Mouse (Mus musculus): ENCODE results near the gene Ube2o. TPM values are rescaled to one million over a fixed set of nuclear protein-coding genes. Genes with fewer than 3 reads are reported as not detected.

The Ube2o gene
- polyA plus RNA-seq, 1 experiment = 18.3 TPM

DNA sequence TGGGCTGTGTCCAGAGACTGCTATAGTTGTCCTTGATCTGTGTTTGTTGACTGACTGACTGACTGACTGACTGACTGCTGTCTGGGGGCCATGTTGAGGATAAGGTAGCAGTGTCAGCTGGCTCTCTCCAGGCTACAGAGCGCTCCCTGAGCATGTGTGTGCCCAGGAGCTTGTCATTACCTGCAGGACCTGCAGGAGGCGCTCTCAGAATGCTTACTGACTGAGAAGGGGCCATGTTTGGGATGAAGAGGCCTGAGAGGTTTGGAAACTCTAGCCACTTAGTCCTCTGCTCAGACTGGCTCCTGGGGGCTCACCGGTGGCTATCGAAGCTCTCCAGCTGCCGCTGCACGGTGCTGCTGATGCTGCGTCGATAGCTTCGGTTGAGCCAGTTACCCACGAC is 22.1 kb upstream of the Ube2o start:
- TF ChIP-seq POLR2A (IDR thresholded peaks at IDR 0.05; ENCODE audit: borderline replicate concordance, extremely low read depth, low read depth, low read length) = no peak
- peak; percentile 70 for TF ChIP-seq CTCF (IDR thresholded peaks at IDR 0.05; ENCODE audit: insufficient read depth, low read length)
- Histone ChIP-seq H3K4me1 (ENCODE audit: control insufficient read depth, insufficient read depth, low read length) (no peaks in the 10 kb centered on the region), H3K4me3 (replicated peaks; ENCODE audit: extremely low read depth, low read depth, low read length) (no peak overlapping the region)
- peak; percentile 55 for DNase-seq
- 91% methylated on average over 10 of the region's 10 CpGs for WGBS

DNA sequence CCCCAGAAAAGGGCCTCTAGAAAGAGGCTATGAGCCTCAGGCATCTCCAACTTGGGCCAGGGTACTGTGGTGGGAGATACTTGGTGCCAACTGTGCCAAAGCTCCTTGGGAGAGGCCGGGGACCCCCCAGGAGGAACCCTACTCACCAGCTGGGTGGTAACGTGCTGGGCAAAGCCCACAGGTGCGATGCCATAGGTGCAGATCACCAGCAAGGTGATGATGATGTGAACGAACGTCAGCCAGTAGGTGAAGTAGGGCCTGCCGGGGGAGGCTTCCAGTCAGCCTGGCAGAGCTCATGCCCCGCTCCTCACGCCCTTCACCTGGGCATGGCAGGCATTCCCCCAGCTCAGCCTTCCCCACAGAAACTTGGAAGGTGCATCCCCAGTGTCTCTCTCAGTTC is 20.8 kb upstream of the Ube2o start:
- no peak overlapping the region for H3K4me3 ChIP-seq (replicated peaks; ENCODE audit: extremely low read depth, low read depth, low read length)
- TF ChIP-seq POLR2A (IDR thresholded peaks at IDR 0.05; ENCODE audit: borderline replicate concordance, extremely low read depth, low read depth, low read length) = no peak
- TF ChIP-seq CTCF (IDR thresholded peaks at IDR 0.05; ENCODE audit: insufficient read depth, low read length) = no peak
- H3K4me1 ChIP-seq (ENCODE audit: control insufficient read depth, insufficient read depth, low read length) = no peaks in the 10 kb centered on the region
- 89% methylated on average over 8 of the region's 8 CpGs for WGBS
- no peak for DNase-seq

DNA sequence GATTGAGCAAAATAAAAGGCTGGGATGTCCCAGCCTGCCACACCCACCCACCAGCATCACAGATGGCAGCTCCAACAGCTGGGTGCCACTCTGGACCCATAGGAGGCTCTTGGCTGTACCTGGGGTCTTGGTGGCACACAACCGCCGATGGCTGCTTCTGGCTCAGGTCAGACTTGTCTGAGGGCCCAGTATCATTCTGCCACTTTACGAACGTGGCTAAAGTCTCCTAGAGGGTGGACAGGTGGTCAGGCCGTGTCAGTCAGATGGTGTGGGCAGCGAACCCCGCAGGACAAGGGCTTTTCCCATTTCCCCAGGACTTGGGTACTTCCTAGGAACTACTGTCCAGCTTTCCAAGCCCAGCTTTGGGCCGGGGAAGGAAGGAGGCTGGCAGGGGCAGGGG is 19.9 kb upstream of the Ube2o start:
- Histone ChIP-seq H3K4me3 (replicated peaks; ENCODE audit: extremely low read depth, low read depth, low read length) (no peak overlapping the region), H3K4me1 (ENCODE audit: control insufficient read depth, insufficient read depth, low read length) (no peaks in the 10 kb centered on the region)
- DNase-seq = no peak
- no peak for TF ChIP-seq CTCF (IDR thresholded peaks at IDR 0.05; ENCODE audit: insufficient read depth, low read length)
- WGBS = 90% methylated on average over 8 of the region's 8 CpGs

DNA sequence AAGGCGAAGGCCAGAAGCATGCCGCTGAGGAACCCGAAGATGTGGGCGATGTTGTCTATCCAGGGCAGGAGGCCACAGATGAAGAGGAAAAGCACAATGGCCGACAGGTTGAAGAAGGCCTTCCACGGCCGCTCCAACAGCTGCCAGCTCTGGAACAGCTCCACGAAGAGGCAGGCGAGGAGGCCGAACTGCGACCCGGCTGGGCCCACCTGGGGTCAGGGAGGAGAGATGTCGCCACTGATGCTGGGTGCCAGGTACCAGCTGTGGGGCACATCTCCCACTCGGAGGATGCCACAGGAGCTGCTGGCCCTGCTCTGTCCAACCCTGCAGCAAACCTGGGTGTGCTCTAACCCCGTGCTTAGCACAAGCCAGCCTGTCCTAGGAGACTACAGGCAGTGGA is 18.0 kb upstream of the Ube2o start:
- TF ChIP-seq POLR2A (IDR thresholded peaks at IDR 0.05; ENCODE audit: borderline replicate concordance, extremely low read depth, low read depth, low read length) = no peak
- no peak for TF ChIP-seq CTCF (IDR thresholded peaks at IDR 0.05; ENCODE audit: insufficient read depth, low read length)
- no peak for DNase-seq
- Histone ChIP-seq H3K4me3 (replicated peaks; ENCODE audit: extremely low read depth, low read depth, low read length) (no peak overlapping the region), H3K4me1 (ENCODE audit: control insufficient read depth, insufficient read depth, low read length) (no peaks in the 10 kb centered on the region)
- WGBS = 90% methylated on average over 15 of the region's 15 CpGs

DNA sequence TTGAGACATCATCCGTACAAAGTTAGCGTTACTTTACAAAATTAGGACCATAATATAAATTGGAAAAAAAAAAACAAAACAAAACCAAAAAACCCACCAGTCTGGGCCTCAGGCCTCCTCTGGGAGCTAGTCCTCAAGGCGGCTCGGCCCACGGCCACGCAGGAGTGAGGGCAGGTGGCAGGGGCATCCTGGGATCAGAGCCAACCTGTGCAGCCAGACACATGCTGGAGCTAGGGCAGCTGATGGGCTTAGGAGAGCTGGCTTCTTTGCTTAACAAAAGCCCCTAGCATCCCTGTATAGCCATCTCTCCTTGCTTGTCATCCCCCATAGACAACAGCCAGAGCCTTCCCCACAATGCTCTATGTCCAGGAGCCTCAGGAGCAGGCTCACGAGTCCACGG is 16.9 kb upstream of the Ube2o start:
- DNase-seq = no peak
- Histone ChIP-seq H3K4me3 (replicated peaks; ENCODE audit: extremely low read depth, low read depth, low read length) (no peak overlapping the region), H3K4me1 (ENCODE audit: control insufficient read depth, insufficient read depth, low read length) (no peaks in the 10 kb centered on the region)
- 85% methylated on average over 8 of the region's 8 CpGs for WGBS
- no peak for TF ChIP-seq CTCF (IDR thresholded peaks at IDR 0.05; ENCODE audit: insufficient read depth, low read length)
- no peak for TF ChIP-seq POLR2A (IDR thresholded peaks at IDR 0.05; ENCODE audit: borderline replicate concordance, extremely low read depth, low read depth, low read length)

DNA sequence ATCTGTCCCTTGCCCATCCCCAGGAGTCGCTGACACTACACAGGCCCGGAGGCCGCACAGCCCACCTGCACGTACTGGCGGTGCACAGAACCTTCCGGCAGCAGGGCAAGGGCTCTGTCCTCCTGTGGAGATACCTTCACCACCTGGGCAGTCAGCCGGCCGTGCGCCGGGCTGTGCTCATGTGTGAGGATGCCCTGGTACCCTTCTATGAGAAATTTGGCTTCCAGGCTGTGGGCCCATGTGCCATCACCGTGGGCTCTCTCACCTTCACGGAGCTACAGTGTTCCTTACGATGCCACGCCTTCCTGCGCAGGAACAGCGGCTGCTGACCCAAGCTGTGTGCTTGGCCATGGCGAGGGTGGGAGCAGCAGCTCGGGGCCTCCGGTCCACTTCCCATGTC is 15.5 kb upstream of the Ube2o start:
- TF ChIP-seq CTCF (IDR thresholded peaks at IDR 0.05; ENCODE audit: insufficient read depth, low read length) (no peak), POLR2A (IDR thresholded peaks at IDR 0.05; ENCODE audit: borderline replicate concordance, extremely low read depth, low read depth, low read length) (no peak)
- 89% methylated on average over 19 of the region's 19 CpGs for WGBS
- Histone ChIP-seq H3K4me3 (replicated peaks; ENCODE audit: extremely low read depth, low read depth, low read length) (no peak overlapping the region), H3K4me1 (ENCODE audit: control insufficient read depth, insufficient read depth, low read length) (no peaks in the 10 kb centered on the region)
- no peak for DNase-seq

DNA sequence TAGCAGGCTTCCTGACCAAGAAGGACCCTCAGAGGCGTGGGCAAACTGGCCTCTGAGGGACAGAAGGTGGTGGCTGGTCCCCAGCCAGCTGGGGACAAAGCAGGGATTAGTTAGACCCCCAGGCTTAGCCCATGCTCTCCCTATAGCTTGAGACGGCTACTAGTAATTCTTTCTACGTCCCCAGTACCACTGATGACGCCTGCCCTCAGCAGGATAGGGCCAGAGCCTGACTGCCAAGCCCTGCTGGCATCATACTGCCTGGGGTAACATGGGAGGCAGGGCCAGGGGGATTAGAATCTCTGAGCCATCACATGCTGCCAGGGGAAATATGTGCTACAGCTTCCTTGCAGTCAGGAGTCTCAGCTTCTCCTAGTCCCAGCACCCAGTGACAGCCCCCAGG is 12.1 kb upstream of the Ube2o start:
- no peak overlapping the region for H3K4me3 ChIP-seq (replicated peaks; ENCODE audit: extremely low read depth, low read depth, low read length)
- no peaks in the 10 kb centered on the region for H3K4me1 ChIP-seq (ENCODE audit: control insufficient read depth, insufficient read depth, low read length)
- 89% methylated on average over 4 of the region's 4 CpGs for WGBS
- no peak for TF ChIP-seq CTCF (IDR thresholded peaks at IDR 0.05; ENCODE audit: insufficient read depth, low read length)
- TF ChIP-seq POLR2A (IDR thresholded peaks at IDR 0.05; ENCODE audit: borderline replicate concordance, extremely low read depth, low read depth, low read length) = no peak
- DNase-seq = no peak

DNA sequence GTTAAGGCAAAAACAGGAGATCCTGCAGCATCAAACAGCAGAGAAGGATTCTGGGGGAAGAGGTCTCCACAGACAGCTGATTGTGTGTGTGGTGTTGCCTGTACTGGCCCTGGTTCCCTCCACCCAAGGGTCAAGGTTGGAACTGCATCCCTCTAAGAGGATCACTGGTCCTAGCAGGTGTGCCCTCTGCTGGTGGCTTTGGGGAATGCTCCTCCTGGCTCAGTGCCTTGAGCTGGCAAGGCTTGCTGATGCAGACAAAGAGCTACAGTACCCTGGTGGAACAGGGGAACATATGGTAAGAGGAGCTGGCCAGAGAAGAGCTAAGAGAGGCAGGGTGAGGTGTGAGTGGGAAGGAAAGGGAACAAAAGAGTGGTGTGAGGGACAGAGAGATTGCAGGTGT is 11.2 kb upstream of the Ube2o start:
- no peak overlapping the region for H3K4me3 ChIP-seq (replicated peaks; ENCODE audit: extremely low read depth, low read depth, low read length)
- peak; percentile 97 for DNase-seq
- H3K4me1 ChIP-seq (ENCODE audit: control insufficient read depth, insufficient read depth, low read length) = no peaks in the 10 kb centered on the region
- peak; percentile 100 for TF ChIP-seq CTCF (IDR thresholded peaks at IDR 0.05; ENCODE audit: insufficient read depth, low read length)
- no peak for TF ChIP-seq POLR2A (IDR thresholded peaks at IDR 0.05; ENCODE audit: borderline replicate concordance, extremely low read depth, low read depth, low read length)

DNA sequence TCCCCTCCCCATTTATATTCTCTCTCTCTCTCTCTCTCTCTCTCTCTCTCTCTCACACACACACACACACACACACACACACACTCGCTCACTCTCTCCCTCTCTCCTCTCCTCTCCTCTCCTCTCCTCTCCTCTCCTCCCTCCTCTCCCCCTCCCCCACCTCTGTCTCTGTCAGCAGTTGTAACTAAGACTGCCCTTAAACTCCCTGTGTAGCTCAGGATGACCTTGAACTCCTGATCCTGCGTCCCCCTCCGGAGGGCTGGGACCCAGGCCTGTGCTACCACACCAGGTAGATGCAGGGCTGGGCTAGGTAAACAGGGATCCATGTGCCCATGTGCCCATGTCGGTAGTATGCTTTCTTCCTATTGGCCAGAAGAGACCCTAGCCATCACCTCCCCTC is 10.4 kb upstream of the Ube2o start:
- TF ChIP-seq CTCF (IDR thresholded peaks at IDR 0.05; ENCODE audit: insufficient read depth, low read length) (no peak), POLR2A (IDR thresholded peaks at IDR 0.05; ENCODE audit: borderline replicate concordance, extremely low read depth, low read depth, low read length) (no peak)
- Histone ChIP-seq H3K4me3 (replicated peaks; ENCODE audit: extremely low read depth, low read depth, low read length) (no peak overlapping the region), H3K4me1 (ENCODE audit: control insufficient read depth, insufficient read depth, low read length) (no peaks in the 10 kb centered on the region)
- 80% methylated on average over 4 of the region's 4 CpGs for WGBS
- DNase-seq = no peak

DNA sequence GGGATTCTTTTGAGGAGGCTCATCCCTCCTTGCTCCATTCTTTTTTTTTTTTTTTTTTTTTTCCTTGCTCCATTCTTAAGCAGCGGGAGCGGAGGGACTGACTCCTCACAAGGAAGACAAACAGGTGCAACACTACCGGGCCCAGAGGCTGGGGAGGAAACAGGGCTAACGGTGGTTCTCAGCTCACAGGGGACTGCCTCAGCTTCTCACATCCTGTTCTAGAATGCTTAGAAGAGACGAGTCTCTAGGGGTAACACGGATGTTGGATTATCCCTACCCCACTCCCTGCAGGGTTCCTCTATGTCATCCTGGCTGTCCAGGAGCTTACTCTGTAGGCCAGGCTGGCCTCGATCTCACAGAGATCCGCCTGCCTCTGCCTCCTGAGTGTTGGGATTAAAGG is 8.3 kb upstream of the Ube2o start:
- WGBS = 48% methylated on average over 8 of the region's 8 CpGs
- no peak for DNase-seq
- no peaks in the 10 kb centered on the region for H3K4me1 ChIP-seq (ENCODE audit: control insufficient read depth, insufficient read depth, low read length)
- TF ChIP-seq CTCF (IDR thresholded peaks at IDR 0.05; ENCODE audit: insufficient read depth, low read length) (no peak), POLR2A (IDR thresholded peaks at IDR 0.05; ENCODE audit: borderline replicate concordance, extremely low read depth, low read depth, low read length) (no peak)
- no peak overlapping the region for H3K4me3 ChIP-seq (replicated peaks; ENCODE audit: extremely low read depth, low read depth, low read length)

DNA sequence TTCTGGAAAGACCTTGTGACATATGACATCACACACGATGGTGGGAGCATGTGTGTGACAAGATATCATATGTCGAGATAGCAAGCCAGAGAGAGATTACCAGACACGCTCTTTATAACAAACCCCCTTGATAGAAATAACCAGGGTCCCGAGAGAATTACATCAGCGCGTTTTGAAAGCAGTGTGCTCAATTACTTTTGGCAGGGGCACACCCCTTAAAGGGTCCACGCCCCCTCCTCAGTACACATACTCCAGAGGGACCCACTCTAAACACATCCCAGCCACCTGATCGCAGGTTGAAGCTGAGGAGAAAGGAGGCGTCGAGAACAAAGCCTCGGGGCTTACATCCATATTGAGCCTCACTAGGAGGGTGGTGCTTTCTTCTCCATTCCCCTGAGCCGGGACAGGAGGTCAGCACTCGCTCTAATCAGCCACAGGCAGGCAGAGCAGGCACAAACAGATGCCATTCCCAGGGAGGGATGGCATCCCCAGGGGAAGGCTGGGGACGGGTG is 7.8 kb upstream of the Ube2o start:
- H3K4me1 ChIP-seq (ENCODE audit: control insufficient read depth, insufficient read depth, low read length) = no peaks in the 10 kb centered on the region
- DNase-seq = no peak
- no peak overlapping the region for H3K4me3 ChIP-seq (replicated peaks; ENCODE audit: extremely low read depth, low read depth, low read length)
- TF ChIP-seq POLR2A (IDR thresholded peaks at IDR 0.05; ENCODE audit: borderline replicate concordance, extremely low read depth, low read depth, low read length) = no peak
- no peak for TF ChIP-seq CTCF (IDR thresholded peaks at IDR 0.05; ENCODE audit: insufficient read depth, low read length)
- WGBS = 19% methylated on average over 14 of the region's 14 CpGs
